Mouse (Mus musculus) testis, adult 2 months (tissue): ENCODE measurements around the gene Gm36028.

ENCODE experiments used
- CTCF ChIP-seq: fragments of 200-500 bp; IDR thresholded peaks from 2 replicates; pipeline ENCODE4 v1.5.1; 2012; ENCODE audit warnings: low read depth, mild to moderate bottlenecking, inconsistent platforms, low read length, moderate library complexity; ENCODE audit not compliant: control insufficient read depth, insufficient read depth, insufficient replicate concordance
- POLR2A ChIP-seq: fragments of 200-500 bp; IDR thresholded peaks from 2 replicates; pipeline ENCODE4 v1.6.1; 2012; ENCODE audit warnings: low read depth, mild to moderate bottlenecking, inconsistent platforms, low read length, moderate library complexity; ENCODE audit not compliant: control insufficient read depth

- TF ChIP-seq POLR2A (no peak), CTCF (no peak)
These were observed 40.4 kb upstream of the Gm36028 start for GRCm38 (mm10) chr16:37901318-37901717.
